Mouse (Mus musculus) small intestine, adult 2 months (tissue): ENCODE measurements around the gene Hsd17b1. TPM values are rescaled to one million over a fixed set of nuclear protein-coding genes. Genes with fewer than 3 reads are reported as not detected.

ENCODE experiments used
- H3K27ac ChIP-seq: fragments of 200-500 bp; 2 replicates; pipeline ENCODE4 v1.5.1; 2012; ENCODE audit warnings: low read depth, low read length, control low read depth, inconsistent platforms; ENCODE audit not compliant: insufficient read depth
- H3K27me3 ChIP-seq: fragments of 200-500 bp; 2 replicates; pipeline ENCODE4 v1.6.1; 2012; ENCODE audit warnings: mild to moderate bottlenecking, moderate library complexity, low read length, inconsistent platforms; ENCODE audit not compliant: control insufficient read depth, insufficient read depth
- H3K36me3 ChIP-seq: fragments of 200-500 bp; 2 replicates; pipeline ENCODE4 v1.6.1; 2012; ENCODE audit warnings: mild to moderate bottlenecking, low read length, control low read depth, inconsistent platforms; ENCODE audit not compliant: control insufficient read depth, insufficient read depth
- H3K4me1 ChIP-seq: fragments of 200-500 bp; 2 replicates; pipeline ENCODE4 v1.6.1; 2012; ENCODE audit warnings: low read length, inconsistent platforms, mixed read lengths; ENCODE audit not compliant: control insufficient read depth, insufficient read depth, insufficient read length
- H3K4me3 ChIP-seq: fragments of 200-500 bp; 2 replicates; pipeline ENCODE4 v1.5.1; 2012; ENCODE audit warnings: low read depth, mild to moderate bottlenecking, control low read depth, inconsistent platforms, low read length, moderate library complexity
- CTCF ChIP-seq: fragments of 200-500 bp; IDR thresholded peaks from 2 replicates; pipeline ENCODE4 v1.5.1; 2012; ENCODE audit warnings: low read depth, mild to moderate bottlenecking, control low read depth, inconsistent platforms, low read length, moderate library complexity, mixed read lengths; ENCODE audit not compliant: insufficient replicate concordance, insufficient read length; ENCODE audit errors: extremely low read depth
- POLR2A ChIP-seq: fragments of 200-500 bp; IDR thresholded peaks from 2 replicates; pipeline ENCODE4 v1.6.1; 2012; ENCODE audit warnings: low read depth, mild to moderate bottlenecking, control low read depth, inconsistent platforms, low read length, moderate library complexity
- WGBS: fragments of 180-500 bp; shearing (Covaris S2); methylation state at CpG from one replicate; pipeline ENCODE4 v1.1.7; 2018; 5-methylcytosine and 5-hydroxymethylcytosine counted together
- polyA plus RNA-seq: library from polyadenylated mRNA; depleted of rRNA; stranded (reverse); fragments of >200 nt; gene quantifications from 2 replicates; pipeline ENCODE4 v1.2.3, GENCODE M21; 2012

Gene Hsd17b1
- polyA plus RNA-seq, 1 experiment = 0.28 TPM

DNA sequence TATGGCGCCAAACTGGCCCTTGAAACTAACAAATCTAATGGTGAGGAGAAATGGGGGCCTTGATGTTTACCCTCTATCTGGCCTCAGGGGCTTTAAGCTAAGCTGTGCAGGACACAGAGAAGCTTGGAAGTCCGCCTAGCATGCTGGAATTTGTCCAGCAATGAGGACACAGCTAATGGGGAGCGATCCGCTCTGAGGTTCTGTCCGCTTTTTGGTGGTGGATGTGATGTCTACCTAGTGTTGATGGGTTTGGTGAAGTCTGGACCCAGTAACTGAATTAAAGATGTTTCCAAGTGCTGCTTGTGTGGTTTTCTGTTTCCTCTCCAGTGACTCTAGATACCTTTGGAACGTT is 8.1 kb downstream of the Hsd17b1 start:
- TF ChIP-seq CTCF = no peak
- peak overlapping the region; percentile 94 for H3K27ac ChIP-seq
- H3K4me1 ChIP-seq = peaks cover 29% of the 10 kb centered on the region
- H3K4me3 ChIP-seq = peak overlapping the region; percentile 1; the same call in 1 of the 2 replicates
- 60% methylated on average over 6 of the region's 6 CpGs for WGBS
- peaks cover 29% of the 10 kb centered on the region for H3K36me3 ChIP-seq
- H3K27me3 ChIP-seq = no peaks in the 10 kb centered on the region

DNA sequence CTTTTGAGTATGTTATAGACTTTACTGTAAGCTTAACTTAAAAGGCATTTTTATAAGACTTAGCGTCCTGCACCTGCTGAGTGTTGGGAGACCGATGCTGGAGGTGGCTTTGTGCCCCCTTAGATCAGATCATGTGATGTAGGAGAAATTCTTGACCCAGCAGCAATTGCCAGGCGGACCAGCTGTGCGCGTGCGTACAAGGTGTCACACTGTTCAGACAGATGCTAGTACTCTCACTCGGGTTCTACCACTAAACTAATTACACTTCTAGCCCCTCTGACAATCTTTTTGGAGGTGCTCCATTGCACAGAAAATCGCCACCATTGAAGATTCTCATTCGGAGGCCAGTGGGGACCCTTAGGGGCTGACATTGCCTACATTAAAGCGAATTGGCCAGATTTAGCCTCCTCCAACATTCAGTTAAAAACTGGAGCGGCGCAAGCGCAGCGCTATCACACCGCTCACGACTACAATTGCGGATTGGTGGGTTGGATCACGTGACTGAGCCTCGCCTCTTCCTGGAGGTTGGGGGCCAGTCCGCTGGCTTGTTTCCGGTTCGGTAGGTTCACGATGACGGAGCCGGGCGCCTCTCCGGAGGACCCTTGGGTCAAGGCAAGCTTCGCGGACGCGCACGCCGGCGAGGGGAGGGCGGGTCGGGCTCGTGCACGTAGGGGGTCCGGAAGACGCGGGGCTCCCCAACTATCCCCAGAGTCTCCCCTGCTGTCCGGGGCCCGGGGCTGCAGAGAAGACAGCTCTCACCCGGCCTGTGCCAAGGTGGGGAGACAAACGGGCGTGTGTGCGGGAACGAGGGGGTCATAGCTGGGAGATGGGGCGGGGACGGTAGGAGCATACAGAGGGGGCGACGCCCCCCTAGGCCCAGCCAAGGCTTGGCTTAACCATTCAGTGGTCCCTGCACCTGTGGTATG is 8.8 kb downstream of the Hsd17b1 start, which contains the start of gene Mlx:
Mlx (plus strand) TSS at position 522 of the 926 bp plus-strand sequence.
- TF ChIP-seq POLR2A (peak; percentile 82), CTCF (no peak)
- Histone ChIP-seq H3K36me3 (peaks cover 35% of the 10 kb centered on the region), H3K27me3 (no peaks in the 10 kb centered on the region), H3K4me3 (peak within 1 kb of the TSS; percentile 74), H3K4me1 (peaks cover 27% of the 10 kb centered on the region), H3K27ac (peak within 1 kb of the TSS; percentile 94)
- WGBS = 2% methylated on average over 49 of the region's 52 CpGs

DNA sequence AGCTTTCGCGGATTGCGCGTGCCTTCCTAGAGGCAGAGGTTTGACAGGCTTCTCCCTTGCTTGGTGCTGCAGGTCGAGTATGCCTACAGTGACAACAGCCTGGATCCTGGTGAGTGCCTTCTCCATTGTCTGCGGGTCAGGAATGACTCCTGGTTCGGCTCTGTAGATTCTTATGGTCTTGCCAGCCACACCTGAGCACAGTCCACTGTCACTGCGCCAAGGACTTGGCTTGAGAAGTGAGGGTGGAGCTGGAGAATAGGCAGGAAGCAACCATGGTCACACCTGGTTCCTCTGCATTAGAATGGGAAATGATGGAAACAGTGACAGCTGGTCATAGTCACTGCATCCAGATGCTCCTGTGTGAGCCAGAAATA is 9.5 kb downstream of the Hsd17b1 start:
- Histone ChIP-seq H3K36me3 (peaks cover 42% of the 10 kb centered on the region), H3K4me1 (peaks cover 27% of the 10 kb centered on the region), H3K27me3 (no peaks in the 10 kb centered on the region), H3K27ac (peak overlapping the region; percentile 94), H3K4me3 (peak overlapping the region; percentile 74)
- no peak for TF ChIP-seq CTCF
- TF ChIP-seq POLR2A = peak; percentile 92
- WGBS = 3% methylated on average over 8 of the region's 8 CpGs

GRCm38 (mm10) chr11:101089931-101090330 is 11.7 kb downstream of the Hsd17b1 start:
- Histone ChIP-seq H3K4me3 (no peak overlapping the region), H3K4me1 (peaks cover 19% of the 10 kb centered on the region), H3K27me3 (no peaks in the 10 kb centered on the region), H3K36me3 (peaks cover 49% of the 10 kb centered on the region), H3K27ac (no peak overlapping the region)
- TF ChIP-seq POLR2A (no peak), CTCF (no peak)
- 86% methylated on average over 1 of the region's 1 CpGs for WGBS

GRCm38 (mm10) chr11:101094930-101095313 is 16.7 kb downstream of the Hsd17b1 start:
- H3K27me3 ChIP-seq = no peaks in the 10 kb centered on the region
- H3K27ac ChIP-seq = no peak overlapping the region
- peak overlapping the region; percentile 88 for H3K4me3 ChIP-seq
- no peaks in the 10 kb centered on the region for H3K4me1 ChIP-seq
- H3K36me3 ChIP-seq = peaks cover 61% of the 10 kb centered on the region
- TF ChIP-seq POLR2A (no peak), CTCF (no peak)
- under 1% methylated on average over 18 of the region's 18 CpGs for whole genome bisulfite sequencing

GRCm38 (mm10) chr11:101095314-101096024 is 17.3 kb downstream of the Hsd17b1 start, which contains the start of gene Psmc3ip:
Psmc3ip (minus strand) TSS chr11:101095436.
- Histone ChIP-seq H3K4me1 (no peaks in the 10 kb centered on the region), H3K27me3 (no peaks in the 10 kb centered on the region), H3K4me3 (peak within 1 kb of the TSS; percentile 88), H3K27ac (peak within 1 kb of the TSS; percentile 99), H3K36me3 (peaks cover 60% of the 10 kb centered on the region)
- WGBS = 1% methylated on average over 43 of the region's 43 CpGs
- TF ChIP-seq POLR2A (peak; percentile 70), CTCF (peak; percentile 87; the same call in 1 of the 2 replicates)

DNA sequence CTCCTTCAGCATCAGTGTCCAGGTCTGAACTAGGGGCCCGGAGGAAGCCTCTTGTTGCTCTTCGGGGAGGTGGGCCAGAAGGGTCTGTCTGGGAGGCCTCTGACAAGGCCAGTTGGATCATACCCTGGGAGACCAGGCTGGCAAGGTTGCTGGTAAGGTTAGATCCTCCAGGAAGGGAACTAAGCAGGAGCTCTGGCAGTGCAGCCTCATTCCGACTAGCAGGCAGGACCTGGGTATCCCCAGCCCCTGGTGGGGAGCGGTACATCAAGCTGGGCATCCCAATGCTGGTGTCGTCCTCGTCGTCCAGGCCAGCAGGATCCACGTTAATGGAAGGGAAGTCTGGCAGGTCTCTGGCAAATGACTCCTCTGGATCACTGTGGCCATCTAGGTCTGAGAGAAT is 20.0 kb downstream of the Hsd17b1 start:
- no peak overlapping the region for H3K4me3 ChIP-seq
- 91% methylated on average over 8 of the region's 8 CpGs for WGBS
- H3K36me3 ChIP-seq = peaks cover 56% of the 10 kb centered on the region
- no peak overlapping the region for H3K27ac ChIP-seq
- no peaks in the 10 kb centered on the region for H3K4me1 ChIP-seq
- TF ChIP-seq POLR2A = no peak
- H3K27me3 ChIP-seq = no peaks in the 10 kb centered on the region
